Mouse (Mus musculus): Measurements from ENCODE around the gene C2cd5.
"Not testable (repeated sequence)": the region's sequence is repeated elsewhere in the genome, so short reads cannot be mapped to it uniquely, and the experiment has no call there.

DNA sequence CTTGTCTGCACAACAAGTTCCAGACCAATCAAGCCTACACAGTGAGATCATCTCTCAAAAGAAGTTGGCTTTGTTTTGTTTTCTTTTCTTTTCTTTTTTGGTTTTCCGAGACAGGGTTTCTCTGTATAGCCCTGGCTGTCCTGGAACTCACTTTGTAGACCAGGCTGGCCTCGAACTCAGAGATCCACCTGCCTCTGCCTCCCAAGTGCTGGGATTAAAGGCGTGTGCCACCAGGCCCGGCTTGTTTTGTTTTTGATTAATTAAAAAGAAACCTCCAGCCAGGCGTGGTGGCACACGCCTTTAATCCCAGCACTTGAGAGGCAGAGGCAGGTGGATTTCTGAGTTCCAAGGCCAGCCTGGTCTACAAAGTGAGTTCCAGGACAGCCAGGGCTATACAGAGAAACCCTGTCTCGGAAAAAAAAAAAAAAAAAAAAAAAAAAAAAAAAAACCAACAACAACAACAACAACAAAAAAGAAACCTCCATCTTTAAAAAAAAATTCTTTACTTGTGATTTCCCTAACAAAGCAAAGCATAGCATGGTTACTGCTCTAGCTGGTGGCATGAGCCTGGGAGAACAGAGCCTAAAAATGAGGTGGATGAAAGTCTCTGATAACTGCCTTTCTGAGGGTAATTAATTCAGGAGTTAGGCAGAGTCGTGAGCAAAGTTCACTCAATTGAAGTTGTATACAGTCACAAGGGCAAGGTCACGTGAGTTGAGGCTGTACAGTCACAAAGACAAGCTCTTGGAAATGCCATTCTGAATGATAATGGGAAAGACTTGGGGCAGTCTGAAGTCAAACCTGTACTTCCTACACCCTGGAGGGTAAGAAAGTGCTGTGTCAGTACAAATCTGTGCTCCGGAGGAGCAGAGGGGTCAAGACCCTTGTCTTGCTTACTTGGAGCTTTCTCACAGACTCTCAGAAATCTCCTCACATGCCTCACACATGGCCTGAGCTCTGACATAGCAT, 42.0 kb upstream of the C2cd5 start:
- TF ChIP-seq CTCF (IDR thresholded peaks at IDR 0.05; ENCODE audit: low read depth, low read length); TAL1 (conservative IDR thresholded peaks at IDR 0.05; ENCODE audit: low read depth, low read length): not testable (repeated sequence)
